Mouse (Mus musculus) testis, adult 2 months (tissue): Measurements from ENCODE around the gene Trim9. TPM values are rescaled to one million over a fixed set of nuclear protein-coding genes. Genes with fewer than 3 reads are reported as not detected.

ENCODE experiments used
- H3K27ac ChIP-seq: fragments of 200-500 bp; 2 replicates; pipeline ENCODE4 v1.5.1; 2012; ENCODE audit warnings: low read depth, low read length; ENCODE audit not compliant: control insufficient read depth, insufficient read depth
- H3K27me3 ChIP-seq: fragments of 200-500 bp; 2 replicates; pipeline ENCODE4 v1.6.1; 2012; ENCODE audit warnings: mild to moderate bottlenecking, low read length, moderate library complexity; ENCODE audit not compliant: control insufficient read depth, insufficient read depth
- H3K36me3 ChIP-seq: fragments of 200-500 bp; 2 replicates; pipeline ENCODE4 v1.6.1; 2012; ENCODE audit warnings: mild to moderate bottlenecking, low read length; ENCODE audit not compliant: control insufficient read depth, insufficient read depth
- H3K4me1 ChIP-seq: fragments of 200-500 bp; 2 replicates; pipeline ENCODE4 v1.6.1; 2012; ENCODE audit warnings: low read length; ENCODE audit not compliant: control insufficient read depth, insufficient read depth
- H3K4me3 ChIP-seq: fragments of 200-500 bp; 2 replicates; pipeline ENCODE4 v1.5.1; 2012; ENCODE audit warnings: low read depth, mild to moderate bottlenecking, low read length, moderate library complexity, mixed read lengths; ENCODE audit not compliant: control insufficient read depth
- CTCF ChIP-seq: fragments of 200-500 bp; IDR thresholded peaks from 2 replicates; pipeline ENCODE4 v1.5.1; 2012; ENCODE audit warnings: low read depth, mild to moderate bottlenecking, inconsistent platforms, low read length, moderate library complexity; ENCODE audit not compliant: control insufficient read depth, insufficient read depth, insufficient replicate concordance
- POLR2A ChIP-seq: fragments of 200-500 bp; IDR thresholded peaks from 2 replicates; pipeline ENCODE4 v1.6.1; 2012; ENCODE audit warnings: low read depth, mild to moderate bottlenecking, inconsistent platforms, low read length, moderate library complexity; ENCODE audit not compliant: control insufficient read depth
- polyA plus RNA-seq: library from polyadenylated mRNA; depleted of rRNA; stranded (reverse); fragments of >200 nt; gene quantifications from 2 replicates; pipeline ENCODE4 v1.2.3, GENCODE M21; 2012; rRNA removed

Trim9 gene
- polyA plus RNA-seq, result 0.32 and 0.61 TPM in 2 replicates

- TF ChIP-seq CTCF, result no peak
- TF ChIP-seq POLR2A, result no peak
- Histone ChIP-seq H3K4me1 (peaks cover 19% of the 10 kb centered on the region), H3K36me3 (no peaks in the 10 kb centered on the region), H3K27ac (no peak within 1 kb of the TSS), H3K27me3 (no peaks in the 10 kb centered on the region), H3K4me3 (peak within 1 kb of the TSS; percentile 81)
These were observed at the start of gene Trim9 for GRCm38 (mm10) chr12:70347202-70347841. Gene Trim9 (minus strand): TSS chr12:70347614.

GRCm38 (mm10) chr12:70395061-70395460, 47.6 kb upstream of the Trim9 start:
- Histone ChIP-seq H3K4me3 (no peak overlapping the region), H3K36me3 (no peaks in the 10 kb centered on the region), H3K27ac (no peak overlapping the region), H3K27me3 (no peaks in the 10 kb centered on the region), H3K4me1 (no peaks in the 10 kb centered on the region)
- TF ChIP-seq POLR2A, result no peak
- no peak for TF ChIP-seq CTCF

GRCm38 (mm10) chr12:70391236-70391635, 43.8 kb upstream of the Trim9 start:
- H3K4me3 ChIP-seq, result no peak overlapping the region
- H3K4me1 ChIP-seq, result no peaks in the 10 kb centered on the region
- TF ChIP-seq CTCF (no peak), POLR2A (no peak)
- H3K27me3 ChIP-seq, result no peaks in the 10 kb centered on the region
- no peak overlapping the region for H3K27ac ChIP-seq
- no peaks in the 10 kb centered on the region for H3K36me3 ChIP-seq

DNA sequence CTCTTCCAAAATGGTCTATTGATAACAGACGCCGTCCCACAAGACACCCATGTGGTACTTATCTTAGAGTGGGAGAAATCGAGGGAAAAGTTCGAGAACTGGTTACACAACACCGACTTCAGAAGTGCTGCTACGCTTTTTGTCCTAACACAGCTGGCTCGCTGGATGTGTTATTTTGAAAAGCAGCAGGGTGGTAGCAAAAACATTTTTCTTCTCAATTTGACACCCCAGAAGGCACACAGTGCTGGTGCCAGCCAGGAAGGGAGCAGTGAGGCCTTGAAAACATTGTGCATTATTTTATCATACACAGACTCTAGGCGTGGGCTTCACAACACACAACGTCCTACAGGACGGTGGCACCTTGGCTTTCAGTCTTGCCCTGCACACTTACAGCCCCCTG, 27.6 kb upstream of the Trim9 start:
- H3K4me1 ChIP-seq, result no peaks in the 10 kb centered on the region; the same call in 1 of the 2 replicates

GRCm38 (mm10) chr12:70372874-70373273, 25.5 kb upstream of the Trim9 start:
- Histone ChIP-seq H3K4me1 (peaks cover 1% of the 10 kb centered on the region; the same call in 1 of the 2 replicates), H3K27ac (no peak overlapping the region), H3K27me3 (no peaks in the 10 kb centered on the region), H3K36me3 (no peaks in the 10 kb centered on the region), H3K4me3 (no peak overlapping the region)
- TF ChIP-seq POLR2A, result no peak
- no peak for TF ChIP-seq CTCF

More for the DNA sequence above, 27.6 kb upstream of the Trim9 start:
- H3K27ac ChIP-seq, result no peak overlapping the region
- TF ChIP-seq POLR2A (no peak), CTCF (no peak)
- no peaks in the 10 kb centered on the region for H3K27me3 ChIP-seq
- H3K36me3 ChIP-seq, result no peaks in the 10 kb centered on the region
- no peak overlapping the region for H3K4me3 ChIP-seq

GRCm38 (mm10) chr12:70369348-70369747, 21.9 kb upstream of the Trim9 start:
- Histone ChIP-seq H3K4me3 (no peak overlapping the region), H3K4me1 (peaks cover 7% of the 10 kb centered on the region), H3K27ac (no peak overlapping the region)

DNA sequence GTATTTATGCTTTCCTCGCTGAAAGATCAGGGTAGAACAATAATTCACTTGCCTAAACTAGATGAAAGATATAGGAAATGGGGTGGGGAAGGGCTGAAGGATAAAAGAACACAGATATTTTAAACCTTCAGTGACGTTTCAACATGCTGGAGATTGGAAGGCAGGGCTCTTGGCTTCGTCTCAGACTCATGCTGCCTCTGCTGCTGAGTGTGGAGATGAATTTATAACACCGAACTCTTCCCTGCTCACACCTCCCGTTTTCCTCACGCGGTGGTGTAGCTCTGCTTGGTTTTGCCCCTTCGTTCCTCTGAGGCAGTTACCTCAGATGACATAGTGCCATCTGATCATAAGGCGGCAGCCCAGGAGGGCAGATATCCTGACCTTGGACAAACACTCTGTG, 21.4 kb upstream of the Trim9 start:
- Histone ChIP-seq H3K4me3 (no peak overlapping the region), H3K27ac (no peak overlapping the region), H3K4me1 (peaks cover 7% of the 10 kb centered on the region)

More at GRCm38 (mm10) chr12:70369348-70369747, 21.9 kb upstream of the Trim9 start:
- Histone ChIP-seq H3K27me3 (no peaks in the 10 kb centered on the region), H3K36me3 (no peaks in the 10 kb centered on the region)
- no peak for TF ChIP-seq CTCF

More for the DNA sequence above, 21.4 kb upstream of the Trim9 start:
- TF ChIP-seq CTCF (no peak), POLR2A (no peak)
- Histone ChIP-seq H3K27me3 (no peaks in the 10 kb centered on the region), H3K36me3 (no peaks in the 10 kb centered on the region)
